Mouse (Mus musculus) right cerebral cortex, adult 18-20 months (tissue): Measurements from ENCODE around the gene Thbd.

Experiments used
- DNase-seq: peaks from one replicate; pipeline ENCODE4 v3.0.0; 2022; ENCODE audit warnings: mixed read lengths

Gene Thbd

DNA sequence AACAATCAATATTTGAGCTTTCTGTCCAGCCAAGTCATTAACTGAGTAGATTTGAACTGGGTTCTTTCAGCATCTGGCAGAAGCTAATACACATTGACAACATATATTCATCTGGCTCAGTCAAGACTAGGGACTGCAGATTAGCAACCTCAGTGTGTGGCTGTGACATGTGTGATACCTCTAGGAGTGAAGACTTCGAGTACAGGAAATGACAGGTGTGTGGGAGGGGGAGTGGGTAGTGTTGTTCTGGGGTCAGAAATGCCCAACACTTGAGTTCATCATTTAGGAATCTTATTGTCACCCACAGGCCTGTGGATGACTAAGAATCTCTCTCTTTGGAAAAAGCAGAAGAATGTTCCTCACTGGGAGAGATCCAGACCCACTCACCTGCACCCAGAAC, 13.1 kb upstream of the Thbd start:
- DNase-seq: no peak

DNA sequence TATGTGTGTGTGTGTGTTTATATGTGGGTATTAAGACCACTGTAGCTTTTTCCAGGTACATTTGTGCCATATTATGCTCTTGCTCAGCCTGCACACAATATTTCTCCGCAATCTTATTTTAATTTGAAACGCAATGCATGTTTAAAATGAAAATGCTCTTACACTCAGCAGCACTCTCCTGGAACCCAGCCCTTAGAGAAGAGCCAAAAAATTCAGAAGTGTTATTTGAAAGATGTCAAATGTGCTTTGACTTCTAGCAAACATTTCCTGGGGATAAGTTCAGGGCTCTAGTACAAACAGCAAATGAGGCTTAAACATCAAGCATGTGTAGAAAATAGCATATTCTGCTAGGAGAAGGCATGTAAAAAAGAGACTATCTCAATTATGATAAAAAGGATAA, 11.8 kb upstream of the Thbd start:
- no peak for DNase-seq

DNA sequence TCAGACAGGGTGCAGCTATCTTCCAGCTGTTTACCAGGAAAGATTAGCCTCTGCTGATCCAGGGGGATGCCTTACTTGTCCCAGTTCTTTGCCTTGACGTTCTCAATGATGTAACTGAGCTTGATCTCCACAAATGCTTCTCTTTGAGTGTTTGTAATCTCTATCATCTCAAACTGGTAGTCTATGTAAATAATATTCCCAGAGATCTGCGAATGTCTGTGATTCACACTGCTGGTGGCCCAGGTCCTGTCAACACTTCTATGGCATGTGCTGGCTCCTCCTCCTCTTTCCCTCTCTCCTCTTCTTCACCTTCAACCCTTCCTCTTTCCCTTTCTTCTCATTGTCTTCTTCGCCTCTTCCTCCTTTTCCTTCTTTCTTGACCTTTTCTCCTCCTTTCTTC, 11.2 kb upstream of the Thbd start:
- DNase-seq: no peak

DNA sequence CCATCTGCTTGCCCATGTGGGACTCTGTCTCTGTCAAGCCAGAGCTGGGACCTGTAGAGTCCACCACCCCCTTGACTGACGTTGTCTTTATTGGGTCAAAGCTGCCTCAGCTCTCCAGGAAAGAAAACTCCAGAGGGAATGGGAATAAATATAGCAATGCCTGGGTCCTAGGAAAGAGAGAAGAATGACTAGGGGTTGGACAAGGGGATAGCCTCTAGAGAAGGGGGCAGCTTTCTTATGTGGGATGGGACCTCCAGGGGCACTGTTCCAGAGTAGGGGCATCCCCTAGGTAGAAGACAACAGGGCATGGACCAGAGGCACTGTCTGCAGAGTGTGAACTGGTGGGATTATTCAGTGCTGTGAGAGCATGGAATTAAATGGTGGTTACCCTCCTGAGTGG, 1.8 kb upstream of the Thbd start:
- no peak for DNase-seq

DNA sequence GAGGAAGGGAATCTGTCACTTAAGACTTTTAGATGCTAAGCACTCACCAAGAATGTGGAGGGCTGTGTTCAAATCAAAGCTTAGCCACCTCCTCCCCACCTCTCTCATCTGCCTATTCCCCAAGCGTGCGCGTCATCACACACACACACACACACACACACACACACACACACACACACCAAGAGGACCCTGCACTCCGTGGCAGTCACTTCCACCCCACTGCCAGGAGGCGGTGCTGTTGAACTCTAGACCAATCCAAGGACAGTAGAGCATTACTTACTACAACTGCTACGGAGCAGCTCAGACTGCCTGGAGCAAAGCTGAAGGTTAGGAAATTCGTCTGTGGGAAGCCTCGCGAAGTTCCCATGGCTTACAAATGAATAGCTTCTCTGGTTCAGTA, 1.2 kb upstream of the Thbd start:
- peak; percentile 71 for DNase-seq

DNA sequence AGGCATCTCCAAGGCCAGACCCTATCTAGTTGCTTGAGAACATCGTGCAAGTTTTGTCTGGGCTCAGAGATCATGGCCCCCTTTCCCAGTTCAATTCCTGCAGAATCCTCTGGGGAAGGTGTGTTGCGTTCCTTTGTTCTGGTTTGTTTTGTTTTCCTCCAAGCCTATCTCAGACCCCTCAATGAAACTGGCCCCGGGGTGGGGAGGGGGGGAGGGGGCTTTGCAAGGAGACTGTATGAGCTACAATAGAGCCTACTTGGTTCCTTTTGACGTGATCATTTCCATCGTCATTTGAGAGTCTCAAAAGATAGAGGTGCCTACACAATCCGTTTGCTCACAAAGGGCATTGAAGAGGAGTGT, 753 bp upstream of the Thbd start:
- no peak for DNase-seq

DNA sequence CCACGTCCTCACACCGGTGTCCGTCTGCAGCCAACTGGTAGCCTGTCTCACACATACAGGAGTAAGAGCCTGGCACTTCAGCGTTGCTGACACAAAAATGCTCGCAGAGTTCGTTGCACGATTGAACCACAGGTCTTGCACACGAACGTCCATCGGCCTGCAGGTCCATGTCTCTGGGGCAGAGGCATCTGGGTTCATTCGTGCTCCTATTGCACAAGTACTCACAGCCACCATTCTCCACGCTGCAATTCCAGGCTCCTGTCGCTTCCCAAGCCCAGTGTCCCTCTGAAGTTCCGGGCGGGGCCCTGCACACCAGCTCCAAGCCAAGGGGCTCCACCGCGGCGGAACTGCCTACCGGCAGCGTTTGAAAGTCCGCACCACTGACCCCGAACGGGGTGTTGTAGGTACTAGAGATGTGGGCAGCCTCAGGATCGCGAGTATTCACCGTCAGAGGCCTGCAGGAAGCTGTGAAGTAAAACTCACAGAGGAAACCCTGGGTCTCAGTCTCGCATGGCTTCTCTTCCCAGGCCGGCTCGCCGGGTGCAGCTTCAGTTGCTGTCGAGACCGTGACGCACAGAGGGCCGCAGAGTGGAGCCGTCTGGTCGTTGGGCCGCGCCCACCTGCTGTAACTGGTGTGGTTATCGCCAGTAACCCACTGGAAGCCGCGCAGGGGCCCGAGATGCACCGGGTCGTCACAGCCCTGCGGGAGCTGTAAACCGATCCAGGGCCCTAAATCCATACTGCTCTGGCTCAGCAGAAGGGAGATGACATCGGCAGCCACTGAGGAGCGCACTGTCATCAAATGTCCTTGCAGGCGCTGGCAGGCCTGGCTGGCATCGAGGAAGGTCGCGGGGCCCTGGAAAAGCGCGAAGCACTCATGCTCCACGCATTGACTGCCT, 768 bp downstream of the Thbd start:
- DNase-seq: no peak

DNA sequence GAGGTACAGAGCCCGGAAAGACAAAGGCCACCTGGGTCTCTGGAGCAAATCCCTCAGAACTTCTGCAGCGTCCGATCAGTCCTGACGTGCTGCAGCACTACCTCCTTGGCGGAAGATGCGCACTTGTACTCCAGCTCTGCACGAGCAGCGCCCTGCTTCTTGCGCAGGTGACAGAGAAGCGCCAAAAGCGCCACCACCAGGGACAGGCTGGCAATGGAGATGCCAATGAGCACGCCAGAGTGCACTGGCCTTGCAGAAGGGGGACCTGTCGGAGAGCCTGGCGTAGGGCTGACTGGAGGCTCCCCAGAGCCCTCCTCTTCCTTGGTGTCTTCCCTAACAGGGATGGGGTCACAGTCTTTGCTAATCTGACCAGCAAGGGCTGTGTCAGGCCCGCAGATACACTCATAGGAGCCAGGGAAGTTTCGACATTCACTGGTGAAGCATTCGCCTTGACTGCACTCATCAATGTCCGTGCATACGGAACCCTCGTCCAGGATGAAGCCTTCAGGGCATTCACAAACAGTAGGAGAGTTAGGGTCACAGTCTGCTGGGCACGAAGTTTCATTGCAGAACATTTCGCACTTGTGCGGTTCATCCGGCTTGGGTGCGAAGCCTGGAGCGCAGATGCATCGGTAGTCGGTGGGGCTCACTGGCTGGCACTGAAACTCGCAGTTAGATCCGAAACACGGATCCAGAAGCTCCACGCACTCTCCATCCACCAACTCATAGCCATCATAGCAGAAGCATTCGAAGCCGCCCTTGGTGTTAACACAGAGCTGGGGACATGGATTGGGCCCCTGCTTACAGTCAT, 1.6 kb downstream of the Thbd start:
- peak; percentile 33 for DNase-seq

DNA sequence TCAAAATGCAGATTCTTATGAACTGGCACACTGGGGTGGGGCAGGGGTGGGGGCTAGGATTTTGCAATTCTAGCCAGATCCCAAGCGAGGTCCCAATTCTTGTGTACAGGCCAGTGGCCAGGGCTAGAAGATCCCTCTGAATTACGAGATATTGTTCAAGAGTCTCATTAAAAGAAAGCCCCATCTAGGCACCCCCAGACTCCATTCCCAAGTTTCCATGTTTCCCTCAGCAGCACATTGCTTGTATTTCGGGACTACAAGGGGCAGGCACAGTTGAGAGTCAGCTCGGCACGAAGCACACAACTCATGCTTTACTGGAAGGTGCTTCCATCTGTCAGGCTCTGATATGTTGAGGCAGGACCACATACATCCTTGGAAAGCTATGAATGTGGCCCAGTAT, 3.1 kb downstream of the Thbd start:
- no peak for DNase-seq

DNA sequence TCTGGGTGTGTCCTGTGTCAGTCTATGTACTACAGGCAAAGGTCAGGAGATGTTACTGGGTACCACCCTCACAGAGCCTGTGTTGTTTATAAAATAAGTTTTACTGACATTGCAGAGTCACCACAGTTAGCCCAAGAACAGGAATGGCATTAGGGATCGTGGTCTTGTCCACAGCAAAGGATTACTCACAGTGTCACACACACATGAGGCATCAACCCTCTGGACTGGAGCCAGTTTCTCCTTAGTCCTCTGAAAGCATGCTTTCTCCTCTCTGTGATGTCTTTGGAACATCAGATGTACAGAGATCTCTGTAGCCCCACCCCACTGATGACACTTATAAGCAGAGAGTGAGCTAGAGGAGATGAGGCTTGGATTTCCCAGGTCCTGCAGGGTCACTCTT, 5.8 kb downstream of the Thbd start:
- DNase-seq: no peak

DNA sequence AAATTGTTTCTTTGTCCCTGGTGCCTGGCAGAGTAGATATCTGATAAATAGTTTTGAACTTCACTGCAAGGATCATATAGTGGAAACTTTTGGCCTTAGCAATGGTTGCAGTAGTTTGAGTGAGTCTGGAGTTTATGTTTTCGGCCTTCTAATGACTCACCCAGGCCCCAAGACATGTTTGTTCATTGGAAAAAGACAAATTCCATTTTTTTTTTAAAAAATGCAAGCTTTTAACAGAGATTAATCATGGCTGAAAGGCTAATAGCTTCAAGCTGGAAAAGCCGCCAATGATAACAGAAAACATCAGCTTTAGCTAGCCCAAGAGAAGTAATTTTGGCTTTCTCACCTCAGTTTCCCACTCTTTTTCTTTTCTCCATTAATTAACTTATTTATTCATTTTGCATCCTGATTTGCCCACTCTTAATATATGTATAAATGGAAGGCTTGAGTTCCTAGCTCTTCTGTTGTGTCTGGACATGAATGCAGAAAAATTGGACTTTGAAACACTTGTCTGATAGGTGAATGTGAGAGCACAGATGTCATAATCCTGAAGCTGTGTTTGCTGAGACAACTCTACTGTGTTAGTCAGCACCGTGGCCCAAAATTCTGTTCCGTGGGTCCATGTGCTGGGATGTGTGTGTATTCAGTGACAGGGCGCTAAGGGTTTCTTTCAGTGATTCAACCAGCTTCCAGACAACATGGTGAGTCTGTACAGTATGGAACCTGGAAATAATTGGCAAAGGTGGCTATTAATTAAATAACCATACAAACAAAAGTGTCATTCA, 8.9 kb downstream of the Thbd start:
- DNase-seq: no peak

DNA sequence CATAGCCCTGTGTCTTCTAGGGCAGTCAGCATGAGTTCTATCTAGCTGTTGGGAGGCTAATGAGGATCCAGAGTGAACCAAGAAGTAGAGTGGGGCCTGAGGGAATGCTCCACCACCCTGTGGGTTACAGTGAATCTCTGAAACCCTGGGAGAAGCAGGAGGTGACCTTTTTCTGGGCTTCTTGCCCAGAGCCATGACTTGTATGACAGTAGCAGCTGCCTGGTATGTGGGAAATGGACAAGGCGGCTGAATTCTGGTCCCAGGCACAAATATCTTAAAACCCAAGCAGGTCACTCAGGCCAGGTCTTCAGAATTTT, 10.2 kb downstream of the Thbd start:
- DNase-seq: no peak

DNA sequence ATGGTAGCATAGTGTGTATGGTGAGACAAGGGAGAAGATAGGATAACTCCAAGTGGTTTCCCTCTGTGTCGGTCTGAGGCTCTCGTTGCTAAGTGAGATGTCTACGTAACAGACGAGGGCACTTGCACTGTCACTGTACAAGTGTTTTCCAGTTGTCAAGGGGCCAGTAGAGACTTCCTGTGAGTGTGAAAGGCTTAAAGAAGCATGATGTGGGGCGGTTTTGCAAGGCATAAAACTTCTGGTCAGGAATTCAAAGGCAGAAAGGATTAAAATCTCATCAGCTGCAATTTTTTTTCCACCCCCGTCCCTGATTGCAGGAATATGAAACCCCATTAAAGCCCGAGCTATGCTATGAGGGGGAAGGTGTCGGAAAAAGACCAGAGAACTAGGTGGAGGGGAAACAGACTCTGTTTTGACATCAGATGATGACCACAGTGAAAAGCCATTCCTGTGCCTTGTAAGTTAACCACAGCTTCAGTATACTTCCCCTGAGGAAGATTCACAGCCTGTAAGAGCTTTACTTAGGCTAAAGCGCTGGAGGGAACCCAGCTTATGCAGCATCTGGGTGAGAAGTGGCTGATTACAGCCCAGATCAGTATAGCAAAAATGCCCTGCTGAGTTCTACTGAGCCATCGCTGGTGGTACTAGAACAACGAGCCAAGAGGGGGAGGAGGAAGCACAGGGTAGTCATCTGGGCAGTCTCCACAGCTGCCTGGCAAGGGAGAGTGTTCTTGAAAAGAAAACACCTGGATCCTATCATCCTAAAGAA, 10.8 kb downstream of the Thbd start:
- DNase-seq: no peak

DNA sequence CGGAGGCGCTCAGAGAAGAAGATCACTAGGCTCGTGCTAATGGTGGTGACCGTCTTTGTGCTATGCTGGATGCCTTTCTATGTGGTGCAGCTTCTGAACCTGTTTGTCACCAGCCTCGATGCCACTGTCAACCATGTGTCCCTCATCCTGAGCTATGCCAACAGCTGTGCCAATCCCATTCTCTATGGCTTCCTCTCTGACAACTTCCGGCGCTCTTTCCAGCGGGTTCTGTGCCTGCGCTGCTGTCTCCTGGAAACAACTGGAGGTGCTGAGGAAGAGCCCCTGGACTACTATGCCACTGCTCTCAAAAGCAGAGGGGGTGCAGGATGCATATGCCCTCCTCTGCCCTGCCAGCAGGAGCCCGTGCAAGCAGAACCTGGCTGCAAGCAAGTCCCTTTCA, 11.8 kb downstream of the Thbd start:
- DNase-seq: no peak

DNA sequence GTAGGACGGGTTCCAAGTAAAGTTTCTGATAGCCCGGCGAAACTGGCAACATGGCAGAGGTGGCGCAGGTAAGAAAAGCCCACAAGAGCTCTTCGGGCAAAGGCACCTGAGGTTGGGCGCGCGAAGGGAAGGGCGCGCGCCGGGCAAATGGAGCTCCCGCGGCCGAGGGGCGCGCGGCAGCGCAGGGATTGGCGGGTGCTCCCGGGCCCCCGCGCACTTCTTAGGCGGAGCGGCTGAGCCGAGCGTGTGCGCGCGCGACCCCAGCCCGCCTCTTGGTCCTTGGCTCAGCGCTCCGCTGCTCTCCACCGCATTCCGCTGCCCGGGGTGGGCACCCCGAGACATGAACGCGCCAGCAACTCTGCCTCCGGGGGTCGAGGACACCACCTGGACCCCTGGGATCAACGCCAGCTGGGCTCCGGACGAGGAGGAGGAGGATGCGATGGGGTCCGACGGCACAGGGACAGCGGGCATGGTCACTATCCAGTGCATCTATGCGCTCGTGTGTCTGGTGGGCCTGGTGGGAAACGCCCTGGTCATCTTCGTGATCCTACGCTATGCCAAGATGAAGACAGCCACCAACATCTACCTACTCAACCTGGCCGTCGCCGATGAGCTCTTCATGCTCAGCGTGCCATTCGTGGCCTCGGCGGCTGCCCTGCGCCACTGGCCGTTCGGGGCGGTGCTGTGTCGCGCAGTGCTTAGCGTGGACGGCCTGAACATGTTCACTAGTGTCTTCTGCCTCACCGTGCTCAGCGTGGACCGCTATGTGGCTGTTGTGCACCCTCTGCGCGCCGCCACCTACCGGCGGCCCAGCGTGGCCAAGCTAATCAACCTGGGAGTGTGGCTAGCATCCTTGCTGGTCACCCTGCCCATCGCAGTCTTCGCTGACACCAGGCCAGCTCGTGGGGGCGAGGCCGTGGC, 12.6 kb downstream of the Thbd start, which contains the start of gene Sstr4:
Gene Sstr4, plus strand, starts transcription at position 214 of the 921 bp plus-strand sequence.
- peak; percentile 77 for DNase-seq

DNA sequence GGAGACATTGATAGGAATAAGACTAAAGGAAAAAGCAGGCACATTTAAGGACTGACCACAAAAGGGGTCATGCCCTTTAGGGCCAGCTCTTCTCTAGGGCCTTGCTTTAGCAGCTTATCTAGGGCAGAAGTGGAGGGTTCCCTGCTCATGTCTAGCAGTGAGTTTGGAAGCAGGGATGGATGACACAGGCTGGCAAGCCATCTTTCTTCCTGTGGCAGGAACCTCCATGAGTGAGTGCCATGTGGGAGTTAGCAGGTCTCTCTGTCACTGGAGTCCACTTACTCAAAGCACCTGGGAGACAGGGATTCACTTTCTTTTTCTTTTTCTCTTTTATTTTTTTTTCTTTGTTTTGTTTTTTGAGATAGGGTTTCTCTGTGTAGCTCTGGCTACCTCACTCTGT, 14.1 kb downstream of the Thbd start:
- DNase-seq: no peak

DNA sequence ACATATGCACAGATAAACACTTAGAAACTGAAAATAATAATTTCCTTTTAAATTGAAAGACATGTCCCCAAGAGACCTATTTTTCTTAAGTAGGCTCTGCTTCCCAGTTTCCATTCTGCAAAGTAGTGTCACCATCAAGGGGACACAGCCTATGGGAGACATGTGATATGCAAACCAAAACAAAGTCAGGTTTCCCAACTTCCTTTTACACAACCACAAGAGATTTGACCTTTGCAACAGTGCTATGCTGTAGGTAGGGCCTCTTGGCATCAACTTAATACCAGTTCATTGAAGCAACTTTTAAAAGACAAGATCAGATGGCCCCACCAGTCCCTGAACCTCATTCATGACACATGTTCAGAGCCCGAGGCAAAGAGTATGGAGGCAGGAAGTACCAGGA, 14.8 kb downstream of the Thbd start:
- DNase-seq: no peak

DNA sequence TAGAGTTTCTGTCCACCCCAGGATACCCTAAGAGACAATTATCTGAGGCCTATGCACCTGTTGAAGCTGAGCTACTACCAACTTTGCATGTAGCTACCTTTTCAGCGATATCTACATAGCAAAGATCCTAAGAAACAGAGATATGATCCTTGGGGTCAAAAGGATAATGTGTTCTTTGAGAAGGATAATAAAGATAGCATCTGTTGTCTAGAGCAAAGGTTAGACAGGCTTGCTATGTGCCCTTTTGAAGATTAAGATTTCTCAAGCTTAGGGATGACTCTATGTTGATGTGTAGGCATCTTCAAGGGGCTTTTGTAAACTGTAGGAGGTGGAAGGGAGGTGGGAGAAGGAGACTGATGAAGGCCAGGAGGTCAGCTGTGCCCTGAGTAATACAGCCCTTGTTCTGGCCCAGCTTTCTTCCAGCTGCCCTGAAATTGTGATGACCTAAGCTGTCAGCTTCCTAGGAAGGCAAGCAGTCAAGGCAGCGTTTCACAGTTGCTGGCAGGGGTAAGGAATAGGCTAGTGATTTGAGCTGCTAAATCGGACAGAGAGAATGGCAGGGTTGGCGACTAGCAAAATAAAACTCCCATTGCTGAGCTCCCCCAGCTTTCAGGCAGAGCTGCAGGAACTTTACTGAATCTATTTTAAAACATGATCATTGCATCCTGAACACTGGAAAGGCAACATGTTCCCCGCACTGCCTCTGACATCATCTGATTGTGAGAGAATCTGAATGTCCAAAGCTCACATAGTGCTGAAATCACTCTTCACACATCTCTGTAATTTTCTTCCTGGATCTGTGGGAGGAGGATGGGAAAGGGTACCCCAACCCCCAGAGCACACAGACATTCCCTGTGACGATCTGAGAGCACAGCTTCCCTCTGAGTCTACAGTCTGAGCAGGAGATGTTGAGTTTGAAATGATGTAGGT, 20.1 kb downstream of the Thbd start:
- peak; percentile 68 for DNase-seq

DNA sequence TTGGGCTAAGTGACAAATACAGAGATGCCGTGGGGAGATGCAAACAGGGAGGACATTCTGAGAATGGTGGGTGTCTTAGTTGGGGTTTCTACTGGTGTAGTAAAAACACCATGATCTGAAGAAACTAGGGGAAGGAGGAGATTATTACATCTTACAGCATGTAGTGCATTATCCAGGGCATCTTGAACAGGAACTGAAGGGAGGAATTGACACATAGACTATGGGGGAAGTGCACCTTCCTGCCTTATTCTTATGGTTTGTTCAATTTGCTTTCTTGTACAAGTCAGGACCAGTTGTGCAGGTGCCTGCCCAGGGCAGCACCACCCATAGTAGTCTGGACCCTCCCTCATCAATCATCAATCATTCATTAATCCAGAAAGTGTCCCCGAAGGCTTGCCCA, 21.1 kb downstream of the Thbd start:
- DNase-seq: no peak

DNA sequence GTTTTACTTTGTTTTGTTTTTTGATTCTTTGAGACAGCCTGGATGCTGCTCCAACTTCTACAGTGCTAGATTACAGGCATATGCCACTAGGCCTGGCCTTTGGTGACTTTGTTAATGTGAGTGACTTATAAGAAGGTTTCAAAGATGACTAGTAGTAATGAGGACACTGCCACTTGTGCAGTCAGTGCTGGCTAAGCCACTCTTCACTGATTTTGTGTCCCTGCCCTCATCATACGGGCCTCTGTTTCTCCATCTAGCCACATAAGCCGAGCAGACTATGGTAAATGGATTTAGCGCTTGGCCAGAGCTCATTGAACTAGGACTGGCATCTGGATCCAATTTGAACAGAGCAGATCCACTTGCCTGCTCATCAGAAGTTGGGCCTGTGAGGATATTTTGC, 21.5 kb downstream of the Thbd start:
- no peak for DNase-seq

DNA sequence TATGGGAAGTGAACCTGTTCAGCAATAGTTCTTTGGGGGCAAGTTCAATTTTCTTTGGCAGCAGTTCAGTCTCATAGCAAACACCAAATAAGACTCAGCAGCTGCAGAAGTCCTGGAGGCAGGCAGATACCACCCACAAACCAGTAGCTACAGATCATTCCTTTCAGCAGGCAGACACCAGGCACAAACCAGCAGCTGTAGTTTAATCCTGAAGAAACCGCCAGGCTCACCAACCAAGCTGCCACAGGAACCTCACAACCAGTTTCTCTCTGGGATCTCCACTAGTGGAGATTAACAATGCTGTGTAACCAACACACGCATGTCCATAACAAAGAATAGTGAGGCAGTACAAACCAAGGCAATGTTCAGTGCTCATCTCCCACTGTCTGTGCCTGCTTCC, 26.9 kb downstream of the Thbd start:
- DNase-seq: no peak
